Mouse (Mus musculus): ENCODE measurements around the gene Olfr203. TPM values are rescaled to one million over a fixed set of nuclear protein-coding genes. Genes with fewer than 3 reads are reported as not detected.

The Olfr203 gene
- polyA plus RNA-seq, 1 experiment from 2014 or later = not detected

Other genes starting within 250 kb of the Olfr203 start
- not detected in 2 replicates for gene Olfr190, start 220.9 kb upstream of the Olfr203 start, polyA plus RNA-seq (2015; fragmentation: Nextera tagmentation; extraction: Ambion mirVana)
- gene Olfr191, start 209.1 kb upstream of the Olfr203 start, polyA plus RNA-seq (2015; fragmentation: Nextera tagmentation; extraction: Ambion mirVana) = not detected in 2 replicates
- gene Olfr193, start 187.0 kb upstream of the Olfr203 start, polyA plus RNA-seq (2015; fragmentation: Nextera tagmentation; extraction: Ambion mirVana) = not detected in 2 replicates
- not detected in 2 replicates for gene Olfr194, start 177.8 kb upstream of the Olfr203 start, polyA plus RNA-seq (2015; fragmentation: Nextera tagmentation; extraction: Ambion mirVana)
- gene Olfr195, start 151.8 kb upstream of the Olfr203 start, polyA plus RNA-seq (2015; fragmentation: Nextera tagmentation; extraction: Ambion mirVana) = not detected in 2 replicates
- gene Olfr196, start 128.4 kb upstream of the Olfr203 start, polyA plus RNA-seq (2015; fragmentation: Nextera tagmentation; extraction: Ambion mirVana) = not detected in 2 replicates
- gene Olfr198, start 95.3 kb upstream of the Olfr203 start, polyA plus RNA-seq (2015; fragmentation: Nextera tagmentation; extraction: Ambion mirVana) = not detected in 2 replicates
- not detected in 2 replicates for gene Olfr199, start 79.1 kb upstream of the Olfr203 start, polyA plus RNA-seq (2015; fragmentation: Nextera tagmentation; extraction: Ambion mirVana)
- not detected in 2 replicates for gene Olfr201, start 26.2 kb upstream of the Olfr203 start, polyA plus RNA-seq (2015; fragmentation: Nextera tagmentation; extraction: Ambion mirVana)
- gene Olfr202, start 12.1 kb upstream of the Olfr203 start, polyA plus RNA-seq (2015; fragmentation: Nextera tagmentation; extraction: Ambion mirVana) = not detected in 2 replicates
- not detected in 2 replicates for gene Olfr204, start 19.4 kb downstream of the Olfr203 start, polyA plus RNA-seq (2015; fragmentation: Nextera tagmentation; extraction: Ambion mirVana)
- gene Olfr205, start 32.3 kb downstream of the Olfr203 start, polyA plus RNA-seq (2015; fragmentation: Nextera tagmentation; extraction: Ambion mirVana) = not detected in 2 replicates
- gene Olfr206, start 50.4 kb downstream of the Olfr203 start, polyA plus RNA-seq (2015; fragmentation: Nextera tagmentation; extraction: Ambion mirVana) = not detected in 2 replicates
- gene Olfr209, start 65.1 kb downstream of the Olfr203 start, polyA plus RNA-seq (2015; fragmentation: Nextera tagmentation; extraction: Ambion mirVana) = not detected in 2 replicates
- gene Gabrr3, start 108.5 kb downstream of the Olfr203 start, polyA plus RNA-seq (2015; fragmentation: Nextera tagmentation; extraction: Ambion mirVana) = 0.10 TPM in 1 of 2 replicates, not detected in the other
- gene Riox2, start 172.9 kb downstream of the Olfr203 start, polyA plus RNA-seq (2015; fragmentation: Nextera tagmentation; extraction: Ambion mirVana) = 13.3 and 13.7 TPM in 2 replicates